Mouse (Mus musculus) hindbrain, embryonic 14.5 days (tissue): ENCODE measurements at regions not wholly inside any gene's neighbourhood (a gene's known extent, or its start where the extent isn't known, plus 50 kb on each side); places are given as distances from the start of the nearest gene placed in this dataset.

Experiments
- ATAC-seq: fragments of 200-750 bp; cut with Nextera tagmentation; 2 replicates; pipeline ENCODE4 v1.8.0; 2017; ENCODE audit warnings: moderate number of reproducible peaks, mild to moderate bottlenecking, moderate TSS enrichment, moderate library complexity; ENCODE audit not compliant: low FRiP score
- DNase-seq: peaks from one replicate; pipeline ENCODE4 v3.0.0-alpha.2; 2015; ENCODE audit warnings: low spot score
- H3K27ac ChIP-seq: fragments of 300-500 bp; sonication (generic); 2 replicates; pipeline ENCODE4 v1.5.1; 2014; ENCODE audit warnings: mild to moderate bottlenecking, moderate library complexity
- H3K27me3 ChIP-seq: fragments of 300-500 bp; sonication (generic); 2 replicates; pipeline ENCODE4 v1.6.1; 2014; ENCODE audit warnings: mild to moderate bottlenecking, low read length, mixed read lengths; ENCODE audit not compliant: control insufficient read depth, insufficient read depth
- H3K36me3 ChIP-seq: fragments of 300-500 bp; sonication (generic); replicated peaks from 2 replicates; pipeline ENCODE4 v1.6.1; 2014; ENCODE audit not compliant: control insufficient read depth, insufficient read depth
- H3K4me1 ChIP-seq: fragments of 300-500 bp; sonication (generic); replicated peaks from 2 replicates; pipeline ENCODE4 v1.6.1; 2014; ENCODE audit warnings: antibody characterized with exemption, low read length, mixed read lengths; ENCODE audit not compliant: control insufficient read depth, insufficient read depth
- H3K4me2 ChIP-seq: fragments of 300-500 bp; sonication (generic); replicated peaks from 2 replicates; pipeline ENCODE4 v1.6.1; 2014; ENCODE audit warnings: mild to moderate bottlenecking, moderate library complexity
- H3K4me3 ChIP-seq: fragments of 300-500 bp; sonication (generic); replicated peaks from 2 replicates; pipeline ENCODE4 v1.5.1; 2014; ENCODE audit warnings: mild to moderate bottlenecking, low read length
- H3K9ac ChIP-seq: fragments of 300-500 bp; sonication (generic); 2 replicates; pipeline ENCODE4 v1.6.1; 2014
- H3K9me3 ChIP-seq: fragments of 300-500 bp; sonication (generic); 2 replicates; pipeline ENCODE4 v1.6.1; 2016; ENCODE audit warnings: low read length; ENCODE audit not compliant: control insufficient read depth
- WGBS: fragments of 180-500 bp; shearing (Covaris S2); extraction: QIAGEN DNeasy Blood & Tissue Kit; methylation state at CpG from one replicate; pipeline ENCODE4 v1.1.7; 2014; 5-methylcytosine and 5-hydroxymethylcytosine counted together

- Histone ChIP-seq H3K36me3 (no peaks in the 10 kb centered on the region), H3K27ac (no peak overlapping the region), H3K9me3 (no peaks in the 10 kb centered on the region), H3K4me1 (no peaks in the 10 kb centered on the region), H3K9ac (no peak overlapping the region), H3K4me3 (no peak overlapping the region), H3K27me3 (no peaks in the 10 kb centered on the region), H3K4me2 (no peak overlapping the region)
- ATAC-seq, result no peak
- 81% methylated on average over 3 of the region's 3 CpGs for WGBS
- no peak for DNase-seq
Observed at GRCm38 (mm10) chr13:111860931-111861330, 52.1 kb upstream of the Map3k1 start.

DNA sequence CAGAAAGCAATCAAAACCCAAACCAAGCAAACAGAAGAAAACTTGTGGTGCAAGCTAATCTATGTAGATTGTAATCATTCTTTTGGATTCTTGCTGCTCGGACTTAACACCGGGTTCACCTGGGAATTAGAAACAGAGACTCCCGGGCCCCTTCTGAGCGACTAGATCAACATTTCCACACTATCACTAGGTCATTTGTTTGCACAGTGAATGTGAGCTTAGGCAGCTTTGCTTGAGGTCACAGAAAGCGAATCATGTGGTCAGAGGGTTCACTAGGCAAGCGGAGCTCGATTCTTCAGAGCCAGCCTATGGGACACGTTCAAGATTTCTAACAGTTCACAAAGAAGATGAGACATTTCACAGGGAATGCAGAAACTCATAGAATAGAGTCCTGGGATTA is 53.5 kb upstream of the Map3k1 start:
- 86% methylated on average over 8 of the region's 8 CpGs for WGBS
- Histone ChIP-seq H3K4me2 (no peak overlapping the region), H3K36me3 (no peaks in the 10 kb centered on the region), H3K9ac (no peak overlapping the region), H3K4me3 (no peak overlapping the region), H3K4me1 (no peaks in the 10 kb centered on the region), H3K27me3 (no peaks in the 10 kb centered on the region), H3K27ac (no peak overlapping the region), H3K9me3 (no peaks in the 10 kb centered on the region)
- ATAC-seq (no peak), DNase-seq (no peak)

DNA sequence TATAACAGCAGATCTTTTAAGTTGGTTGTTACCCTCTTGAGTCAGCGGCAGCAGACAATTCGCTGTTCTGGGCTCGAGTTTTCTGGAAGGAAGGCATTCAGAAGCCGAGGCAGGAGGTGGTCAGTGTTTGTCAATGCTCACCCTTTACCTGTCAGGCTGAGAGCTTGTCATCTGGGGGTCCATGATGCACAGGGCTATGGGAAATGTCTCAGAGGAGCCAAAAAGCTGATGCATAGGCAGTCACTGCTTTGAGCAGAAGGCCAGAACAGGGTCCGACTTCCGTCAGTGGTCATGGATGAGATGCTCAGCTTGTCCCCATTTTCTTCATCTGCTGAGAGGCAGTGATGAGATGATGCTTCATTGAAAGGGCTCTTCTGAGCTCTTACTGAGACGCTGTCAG is 57.2 kb upstream of the Map3k1 start:
- H3K4me2 ChIP-seq, result no peak overlapping the region
- H3K4me3 ChIP-seq, result no peak overlapping the region
- no peaks in the 10 kb centered on the region for H3K36me3 ChIP-seq
- 98% methylated on average over 7 of the region's 7 CpGs for WGBS
- H3K4me1 ChIP-seq, result peaks cover 16% of the 10 kb centered on the region; the same call in 1 of the 2 replicates
- H3K9ac ChIP-seq, result no peak overlapping the region
- no peaks in the 10 kb centered on the region for H3K27me3 ChIP-seq
- no peak overlapping the region for H3K27ac ChIP-seq
- H3K9me3 ChIP-seq, result no peaks in the 10 kb centered on the region
- ATAC-seq (no peak), DNase-seq (no peak)

- H3K9me3 ChIP-seq, result no peaks in the 10 kb centered on the region
- no peak for DNase-seq
Observed at GRCm38 (mm10) chr13:111867261-111867660, 58.5 kb upstream of the Map3k1 start.

GRCm38 (mm10) chr13:111867763-111868725 is 59.3 kb upstream of the Map3k1 start:
- WGBS, result 54% methylated on average over 31 of the region's 31 CpGs

More at GRCm38 (mm10) chr13:111867261-111867660, 58.5 kb upstream of the Map3k1 start:
- no peak overlapping the region for H3K4me3 ChIP-seq
- H3K36me3 ChIP-seq, result no peaks in the 10 kb centered on the region
- ATAC-seq, result no peak
- no peaks in the 10 kb centered on the region for H3K27me3 ChIP-seq
- WGBS, result 91% methylated on average over 2 of the region's 2 CpGs
- H3K27ac ChIP-seq, result peak overlapping the region; percentile 72
- H3K4me2 ChIP-seq, result 0 out of 2 replicates have a peak overlapping the region, but pooled peaks have one; percentile 37
- peaks cover 16% of the 10 kb centered on the region; the same call in 1 of the 2 replicates for H3K4me1 ChIP-seq
- H3K9ac ChIP-seq, result no peak overlapping the region

DNA sequence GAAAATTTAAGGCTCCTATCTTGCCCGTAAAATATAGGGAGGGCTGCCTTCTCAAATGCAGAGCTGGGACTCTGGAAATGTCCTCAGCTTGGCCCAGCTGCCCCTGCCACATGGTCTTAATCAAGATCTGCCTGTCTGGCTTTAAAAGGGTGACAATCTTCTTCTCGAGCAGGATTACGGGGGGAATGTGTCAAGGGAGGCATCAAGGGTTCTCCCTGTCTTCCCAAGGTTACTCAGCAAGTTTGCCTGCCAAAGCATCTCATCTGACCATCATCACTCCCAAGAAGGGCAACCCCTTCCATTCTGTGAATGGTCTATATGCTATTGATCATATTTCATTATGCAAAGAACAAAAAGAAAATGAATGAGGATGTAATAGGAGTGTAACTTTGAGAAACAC is 60.2 kb upstream of the Map3k1 start:
- Histone ChIP-seq H3K36me3 (no peaks in the 10 kb centered on the region), H3K4me1 (peaks cover 16% of the 10 kb centered on the region; the same call in 1 of the 2 replicates), H3K9ac (no peak overlapping the region), H3K27me3 (no peaks in the 10 kb centered on the region), H3K4me3 (no peak overlapping the region), H3K27ac (no peak overlapping the region), H3K4me2 (no peak overlapping the region), H3K9me3 (no peaks in the 10 kb centered on the region)
- no peak for DNase-seq
- ATAC-seq, result no peak
- WGBS, result 65% methylated on average over 3 of the region's 3 CpGs

More at GRCm38 (mm10) chr13:111867763-111868725, 59.3 kb upstream of the Map3k1 start:
- DNase-seq, result peak; percentile 45
- Histone ChIP-seq H3K9me3 (no peaks in the 10 kb centered on the region), H3K4me1 (peaks cover 16% of the 10 kb centered on the region; the same call in 1 of the 2 replicates), H3K36me3 (no peaks in the 10 kb centered on the region), H3K4me2 (peak overlapping the region; percentile 37), H3K27me3 (no peaks in the 10 kb centered on the region), H3K4me3 (no peak overlapping the region), H3K27ac (peak overlapping the region; percentile 72), H3K9ac (peak overlapping the region; percentile 38; the same call in 1 of the 2 replicates)
- ATAC-seq, result peak; percentile 72; the same call in 1 of the 2 replicates

- Histone ChIP-seq H3K36me3 (no peaks in the 10 kb centered on the region), H3K27me3 (no peaks in the 10 kb centered on the region), H3K4me3 (no peak overlapping the region), H3K4me2 (peak overlapping the region; percentile 15; the same call in 1 of the 2 replicates), H3K9me3 (no peaks in the 10 kb centered on the region), H3K27ac (peak overlapping the region; percentile 54), H3K9ac (no peak overlapping the region), H3K4me1 (peaks cover 16% of the 10 kb centered on the region; the same call in 1 of the 2 replicates)
- 36% methylated on average over 17 of the region's 17 CpGs for WGBS
- ATAC-seq (peak; percentile 54; the same call in 1 of the 2 replicates), DNase-seq (peak; percentile 35)
Observed at GRCm38 (mm10) chr13:111869771-111870437, 61.1 kb upstream of the Map3k1 start.

GRCm38 (mm10) chr13:111870505-111870904 is 61.7 kb upstream of the Map3k1 start:
- no peaks in the 10 kb centered on the region for H3K36me3 ChIP-seq
- WGBS, result 92% methylated on average over 4 of the region's 4 CpGs
- ATAC-seq, result no peak
- H3K4me2 ChIP-seq, result no peak overlapping the region
- H3K4me3 ChIP-seq, result no peak overlapping the region
- H3K27me3 ChIP-seq, result no peaks in the 10 kb centered on the region
- no peak for DNase-seq
- peak overlapping the region; percentile 54 for H3K27ac ChIP-seq
- peaks cover 16% of the 10 kb centered on the region; the same call in 1 of the 2 replicates for H3K4me1 ChIP-seq
- no peaks in the 10 kb centered on the region for H3K9me3 ChIP-seq
- no peak overlapping the region for H3K9ac ChIP-seq
